10 mouse cellular contexts compared by ENCODE assay signal in genomic region chr16:64166676-64167407, GRCm38 (mm10).
DNase-seq lines count a peak whose midpoint lies in the region; ATAC-seq and TF ChIP-seq lines count a peak whose summit lies in the region.
"Had no signal": no experiment of that assay in that cellular context is flagged by ENCODE, and none has a peak within 500 bp of the region (broad histone marks: within the 10 kb centered on the region; RNA-seq: fewer than 3 reads in every experiment).

No protein-coding gene starts in this region.

- H3K27ac ChIP-seq in hindbrain, embryonic 10.5 days = peak overlapping the region; percentile 35; the same call in 1 of the 2 replicates
- no peak overlapping the region for H3K27ac ChIP-seq in hindbrain, postnatal 0 days
- H3K27ac ChIP-seq: macrophage; neural tube, embryonic 13.5 days had no signal

- H3K27me3 ChIP-seq in hindbrain, embryonic 10.5 days (ENCODE audit: insufficient read depth, poor library complexity, severe bottlenecking) = no peaks in the 10 kb centered on the region
- no peaks in the 10 kb centered on the region for H3K27me3 ChIP-seq in hindbrain, postnatal 0 days (ENCODE audit: insufficient read depth, low read length)
- H3K27me3 ChIP-seq: neural tube, embryonic 13.5 days had no signal

- peaks cover 13% of the 10 kb centered on the region for H3K4me1 ChIP-seq in hindbrain, embryonic 10.5 days (replicated peaks)
- H3K4me1 ChIP-seq in hindbrain, postnatal 0 days (ENCODE audit: insufficient read depth, low read length) = no peaks in the 10 kb centered on the region
- H3K4me1 ChIP-seq: neural tube, embryonic 13.5 days had no signal

- H3K9me3 ChIP-seq in hindbrain, embryonic 10.5 days = no peaks in the 10 kb centered on the region
- H3K9me3 ChIP-seq in hindbrain, postnatal 0 days (ENCODE audit: low read length) = no peaks in the 10 kb centered on the region
- H3K9me3 ChIP-seq: neural tube, embryonic 13.5 days had no signal

- no peak for TF ChIP-seq CTCF in hindbrain, postnatal 0 days (IDR thresholded peaks at IDR 0.05; ENCODE audit: low read depth)

- H3K4me3 ChIP-seq in hindbrain, embryonic 10.5 days = no peak overlapping the region
- H3K4me3 ChIP-seq in hindbrain, postnatal 0 days (ENCODE audit: low read length) = no peak overlapping the region
- H3K4me3 ChIP-seq: neural tube, embryonic 13.5 days had no signal

- WGBS in hindbrain, embryonic 10.5 days = 64% methylated on average over 8 of the region's 8 CpGs
- WGBS in hindbrain, postnatal 0 days = 41% methylated on average over 8 of the region's 8 CpGs

- DNase-seq in hindbrain, embryonic 10.5 days (ENCODE audit: low spot score) = no peak
- no peak for DNase-seq in hindbrain, postnatal 0 days (ENCODE audit: low spot score)
- DNase-seq in ovary, adult 18-20 months (ENCODE audit: low spot score) = peak; percentile 54
- no peak for DNase-seq in ovary, postnatal 10 days (ENCODE audit: low spot score)
- peak; percentile 7 for DNase-seq in embryo, embryonic 9.5 days (ENCODE audit: extremely low spot score)
- DNase-seq in heart, postnatal 4 days = peak; percentile 5
- DNase-seq in gastrocnemius, adult 8-10 months (ENCODE audit: low spot score in 2 of 2) = no peak
- DNase-seq: kidney, postnatal 10 days had no signal

- no peak overlapping the region for H3K9ac ChIP-seq in hindbrain, postnatal 0 days (replicated peaks; ENCODE audit: low read length)
- H3K9ac ChIP-seq: neural tube, embryonic 13.5 days had no signal

- H3K36me3 ChIP-seq in hindbrain, embryonic 10.5 days = no peaks in the 10 kb centered on the region
- H3K36me3 ChIP-seq in hindbrain, postnatal 0 days (ENCODE audit: insufficient read depth, low read length) = no peaks in the 10 kb centered on the region
- H3K36me3 ChIP-seq: neural tube, embryonic 13.5 days had no signal

- no peak for ATAC-seq in hindbrain, postnatal 0 days

- no peak overlapping the region for H3K4me2 ChIP-seq in hindbrain, postnatal 0 days (ENCODE audit: low read depth, low read length)
- H3K4me2 ChIP-seq: neural tube, embryonic 13.5 days had no signal

Comparison
In these comparisons a context has a peak if more than half of its experiments do, and no peak if none do; other contexts are left out.
1. DNase-seq: peak in ovary, adult 18-20 months (single experiment), embryo, embryonic 9.5 days (single experiment) and heart, postnatal 4 days (single experiment); none in hindbrain, embryonic 10.5 days (single experiment), hindbrain, postnatal 0 days (single experiment), ovary, postnatal 10 days (single experiment) and gastrocnemius, adult 8-10 months (0 of 2).